Comparison of ENCODE assay signal across 22 mouse cellular contexts in the genomic region with DNA sequence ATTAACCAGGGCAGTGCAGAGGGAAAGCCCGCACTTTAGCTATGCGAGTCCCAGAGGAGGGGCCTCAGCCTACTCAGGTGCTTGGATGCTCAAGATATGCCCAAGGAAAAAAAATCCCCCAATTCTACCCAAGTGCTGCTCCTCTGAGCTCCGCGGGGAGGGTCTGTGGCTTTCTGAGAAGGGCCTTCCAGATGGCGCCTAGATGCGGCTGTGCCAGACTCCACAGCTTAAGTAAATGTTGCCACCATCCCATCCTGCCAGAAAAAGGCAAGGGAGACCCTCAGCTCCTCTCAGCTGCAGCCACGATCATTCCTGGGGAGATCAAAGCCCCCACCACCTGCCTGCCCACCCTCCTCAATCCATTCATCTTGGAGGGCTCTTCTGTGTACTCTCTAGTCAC.
"Had no signal": no experiment of that assay in that cellular context is flagged by ENCODE, and none has a peak within 500 bp of the region (broad histone marks: within the 10 kb centered on the region; RNA-seq: fewer than 3 reads in every experiment).

No protein-coding gene starts in this region.

- H3K36me3 ChIP-seq: kidney, embryonic 15.5 days; limb, embryonic 10.5 days; limb, embryonic 13.5 days; liver, embryonic 12.5 days; liver, embryonic 15.5 days; lung, embryonic 15.5 days; midbrain, embryonic 12.5 days; neural tube, embryonic 12.5 days; neural tube, embryonic 15.5 days; stomach, embryonic 15.5 days had no signal

- DNase-seq: kidney, adult 8-10 months; kidney, postnatal 10 days; kidney, postnatal 36 days; layer of hippocampus, postnatal 36 days; liver; lung, adult 18-20 months; lung, postnatal 10 days; lung, postnatal 4 days; right cerebral cortex, adult 18-20 months; right cerebral cortex, postnatal 14 days; right cerebral cortex, postnatal 4 days; thymus, postnatal 25 days had no signal

- H3K27ac ChIP-seq: kidney, embryonic 15.5 days; limb, embryonic 10.5 days; limb, embryonic 13.5 days; liver, embryonic 12.5 days; liver, embryonic 15.5 days; lung, embryonic 15.5 days; midbrain, embryonic 12.5 days; neural tube, embryonic 12.5 days; neural tube, embryonic 15.5 days; stomach, embryonic 15.5 days had no signal

- H3K4me1 ChIP-seq: liver, embryonic 12.5 days; liver, embryonic 15.5 days had no signal

- H3K4me3 ChIP-seq: kidney, embryonic 15.5 days; limb, embryonic 10.5 days; limb, embryonic 13.5 days; liver, embryonic 12.5 days; liver, embryonic 15.5 days; lung, embryonic 15.5 days; midbrain, embryonic 12.5 days; neural tube, embryonic 12.5 days; neural tube, embryonic 15.5 days; stomach, embryonic 15.5 days had no signal

- H3K9me3 ChIP-seq: kidney, embryonic 15.5 days; limb, embryonic 10.5 days; limb, embryonic 13.5 days; liver, embryonic 12.5 days; liver, embryonic 15.5 days; lung, embryonic 15.5 days; midbrain, embryonic 12.5 days; neural tube, embryonic 12.5 days; neural tube, embryonic 15.5 days; stomach, embryonic 15.5 days had no signal

- H3K27me3 ChIP-seq: kidney, embryonic 15.5 days; limb, embryonic 13.5 days; liver, embryonic 12.5 days; liver, embryonic 15.5 days; lung, embryonic 15.5 days; midbrain, embryonic 12.5 days; neural tube, embryonic 12.5 days; neural tube, embryonic 15.5 days; stomach, embryonic 15.5 days had no signal

- H3K4me2 ChIP-seq: kidney, embryonic 15.5 days; limb, embryonic 13.5 days; liver, embryonic 12.5 days; liver, embryonic 15.5 days; lung, embryonic 15.5 days; midbrain, embryonic 12.5 days; neural tube, embryonic 12.5 days; neural tube, embryonic 15.5 days; stomach, embryonic 15.5 days had no signal

- ATAC-seq: liver, embryonic 12.5 days had no signal

- H3K9ac ChIP-seq: kidney, embryonic 15.5 days; limb, embryonic 13.5 days; liver, embryonic 12.5 days; liver, embryonic 15.5 days; lung, embryonic 15.5 days; midbrain, embryonic 12.5 days; neural tube, embryonic 12.5 days; neural tube, embryonic 15.5 days; stomach, embryonic 15.5 days had no signal
